Mouse (Mus musculus): ENCODE measurements around the gene Csrp3.
A peak's percentile ranks its signal among the peaks of the same experiment; 100 is the strongest.

DNA sequence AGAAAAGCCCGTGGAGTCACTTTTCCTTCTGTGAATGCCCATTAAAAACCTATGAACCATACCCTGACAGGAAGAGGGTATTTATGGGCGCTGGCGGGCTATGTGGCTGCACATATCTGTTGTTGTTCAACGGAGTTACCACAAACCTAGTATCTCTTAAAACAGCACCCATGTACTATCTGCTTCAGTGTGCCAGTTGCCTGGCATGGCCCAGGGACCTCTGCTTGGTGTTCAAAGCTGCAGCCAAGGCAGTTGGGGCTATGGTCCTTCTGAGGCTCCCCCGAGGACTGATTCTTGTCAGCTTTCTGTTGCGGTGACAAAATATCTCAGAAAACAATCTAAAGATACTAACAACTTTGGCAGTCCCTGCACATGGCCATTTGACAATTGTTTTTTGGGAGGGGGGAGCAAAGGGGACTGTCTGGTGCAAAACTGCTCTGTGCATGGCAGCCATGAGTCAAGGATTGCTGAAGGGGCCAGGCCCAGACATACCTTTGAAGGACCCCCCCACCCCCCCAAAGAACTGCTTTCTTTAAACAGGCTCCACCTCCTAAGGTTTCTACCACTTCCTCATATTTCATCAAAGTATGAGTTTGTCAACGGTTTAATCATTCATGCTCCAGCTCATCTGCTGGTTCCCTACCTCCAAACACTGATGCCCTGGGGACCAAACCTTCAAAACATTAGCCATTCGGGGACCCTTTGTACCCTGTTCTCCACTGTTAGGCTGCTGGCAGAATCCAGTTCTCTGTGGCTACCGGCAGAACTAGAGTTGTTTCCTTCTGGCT is 17.0 kb upstream of the Csrp3 start:
- TF ChIP-seq ETS1 (IDR thresholded peaks at IDR 0.05; ENCODE audit: low read depth, low read length) (peak; percentile 55), CTCF (IDR thresholded peaks at IDR 0.05 in 2 of 3, conservative IDR thresholded peaks at IDR 0.05 in 1 of 3; ENCODE audit: control insufficient read depth in 1 of 3, insufficient read depth in 1 of 3, low read depth in 2 of 3, low read length in 3 of 3, poor library complexity in 1 of 3, severe bottlenecking in 1 of 3) (no peak), ZNF384 (IDR thresholded peaks at IDR 0.05; ENCODE audit: low read depth, low read length) (no peak), MAZ (IDR thresholded peaks at IDR 0.05; ENCODE audit: low read depth, low read length) (no peak), USF1 (IDR thresholded peaks at IDR 0.05; ENCODE audit: low read depth, low read length) (no peak), MYC (IDR thresholded peaks at IDR 0.05; ENCODE audit: low read depth, low read length) (no peak), HCFC1 (IDR thresholded peaks at IDR 0.05; ENCODE audit: low read depth, low read length) (no peak), GATA1 (IDR thresholded peaks at IDR 0.05; ENCODE audit: low read depth, low read length) (peak; percentile 46), POLR2A (IDR thresholded peaks at IDR 0.05; ENCODE audit: control insufficient read depth in 1 of 2, insufficient read depth in 1 of 2, low read depth in 1 of 2, low read length in 2 of 2, poor library complexity in 1 of 2) (no peak; a peak in 1 of 4 replicates), KAT2A (conservative IDR thresholded peaks at IDR 0.05; ENCODE audit: low read depth, low read length) (no peak), E2F4 (IDR thresholded peaks at IDR 0.05; ENCODE audit: borderline replicate concordance, low read depth, low read length) (no peak), TBP (IDR thresholded peaks at IDR 0.05; ENCODE audit: low read depth, low read length) (0 out of 2 replicates have a peak, but pooled peaks have one; percentile 25), EP300 (IDR thresholded peaks at IDR 0.05; ENCODE audit: low read depth in 1 of 2, low read length in 2 of 2) (peak; percentile 89 to 94)
